Mouse (Mus musculus): ENCODE data around the gene Eef2kmt.
"Not testable (repeated sequence)": the region's sequence is repeated elsewhere in the genome, so short reads cannot be mapped to it uniquely, and the experiment has no call there.

Eef2kmt gene

DNA sequence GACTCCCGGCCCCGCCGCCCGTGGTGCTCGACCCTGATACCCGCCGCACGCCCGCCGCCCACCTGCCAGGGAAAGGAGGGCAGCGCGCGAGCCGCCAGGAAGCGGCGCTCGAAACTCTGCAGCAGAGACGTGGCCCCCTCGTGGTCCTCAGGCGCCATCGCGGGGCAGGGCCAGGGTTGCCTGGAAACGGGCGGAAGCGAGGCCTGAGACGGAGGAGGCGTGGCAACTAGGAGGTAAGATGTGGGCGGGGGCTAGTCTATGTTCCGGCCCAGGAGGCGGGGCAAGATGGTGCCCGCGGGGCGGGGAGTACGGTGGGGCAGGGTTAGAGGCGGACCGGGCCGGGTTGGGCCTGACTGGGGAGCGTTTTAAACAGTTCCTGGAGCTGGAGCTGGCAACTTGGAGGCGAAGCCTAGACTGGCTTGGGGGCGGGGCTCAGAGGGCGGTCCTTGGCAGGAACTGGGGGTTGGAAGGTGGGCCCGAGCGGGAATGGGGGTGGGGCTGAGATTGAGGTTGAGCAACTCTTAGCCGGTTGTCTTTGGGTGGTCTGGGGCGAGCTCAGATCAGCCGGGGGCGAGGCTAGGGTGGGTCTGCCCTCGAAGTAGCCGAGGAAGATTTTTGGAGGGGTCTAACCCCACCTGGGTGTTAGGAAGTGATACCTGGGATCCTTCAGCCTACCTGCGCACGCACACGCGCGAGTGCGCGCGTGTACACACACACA is at the start of gene Eef2kmt:
Gene Eef2kmt (minus strand): TSS at position 205 of the 718 bp plus-strand sequence.
- peak; percentile 99 for DNase-seq

DNA sequence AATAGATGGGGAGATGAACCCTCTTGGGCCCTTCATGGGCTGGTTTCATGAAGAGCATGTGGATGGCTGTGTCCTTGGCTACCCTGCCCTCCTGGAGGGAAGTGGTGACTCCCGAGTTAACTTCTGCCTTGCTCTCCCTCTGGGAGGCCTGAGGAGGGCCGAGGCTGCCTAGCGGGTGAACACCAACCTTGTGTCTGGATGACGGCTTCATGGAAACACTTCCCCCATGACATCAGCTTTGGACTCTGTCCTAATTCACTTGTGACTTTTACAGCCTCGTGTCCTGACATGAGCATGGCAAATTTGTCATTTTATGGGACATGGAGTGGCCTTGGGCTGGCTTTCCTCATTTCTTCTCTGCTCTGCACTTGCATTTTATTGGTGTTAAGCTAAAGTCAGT is 39.5 kb upstream of the Eef2kmt start:
- no peak for DNase-seq

DNA sequence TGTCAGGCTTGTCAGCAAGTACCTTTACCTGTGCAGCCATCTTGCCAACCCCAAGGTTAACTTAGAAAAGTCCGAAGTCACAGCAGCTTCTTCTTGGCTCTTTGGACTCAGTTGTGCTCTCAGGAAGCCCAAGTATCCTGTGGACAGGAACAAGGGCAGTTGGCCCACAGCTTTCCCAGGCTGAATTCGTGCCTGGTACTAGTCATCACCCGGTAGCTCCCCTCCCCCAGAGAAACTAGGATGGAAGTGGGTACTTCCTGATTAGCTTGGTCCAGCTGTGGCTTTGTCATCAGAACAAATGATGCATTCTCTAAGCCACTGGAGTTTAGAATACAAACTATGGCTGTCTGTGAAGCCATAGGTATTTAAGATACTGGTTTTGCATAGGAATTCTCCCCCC is 29.6 kb upstream of the Eef2kmt start:
- DNase-seq: no peak

DNA sequence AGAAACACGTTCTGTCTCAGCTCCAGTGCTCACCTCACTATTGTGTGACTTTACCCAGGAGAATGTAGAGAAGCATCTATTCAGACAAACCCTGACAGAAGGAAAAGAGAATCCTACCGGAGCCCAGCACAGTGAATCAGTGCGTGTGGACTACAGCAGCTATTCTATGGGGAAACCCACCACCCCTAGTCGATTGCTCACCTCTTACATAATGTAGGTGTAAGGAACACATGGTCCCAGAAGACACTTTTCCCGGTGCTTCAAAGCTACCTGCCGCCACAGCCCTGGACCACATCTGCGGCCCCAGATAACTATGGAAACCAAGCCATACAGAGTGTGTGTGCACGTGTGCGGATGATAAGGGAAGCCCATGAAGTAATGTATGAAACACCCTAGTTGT is 26.9 kb upstream of the Eef2kmt start:
- DNase-seq: no peak

DNA sequence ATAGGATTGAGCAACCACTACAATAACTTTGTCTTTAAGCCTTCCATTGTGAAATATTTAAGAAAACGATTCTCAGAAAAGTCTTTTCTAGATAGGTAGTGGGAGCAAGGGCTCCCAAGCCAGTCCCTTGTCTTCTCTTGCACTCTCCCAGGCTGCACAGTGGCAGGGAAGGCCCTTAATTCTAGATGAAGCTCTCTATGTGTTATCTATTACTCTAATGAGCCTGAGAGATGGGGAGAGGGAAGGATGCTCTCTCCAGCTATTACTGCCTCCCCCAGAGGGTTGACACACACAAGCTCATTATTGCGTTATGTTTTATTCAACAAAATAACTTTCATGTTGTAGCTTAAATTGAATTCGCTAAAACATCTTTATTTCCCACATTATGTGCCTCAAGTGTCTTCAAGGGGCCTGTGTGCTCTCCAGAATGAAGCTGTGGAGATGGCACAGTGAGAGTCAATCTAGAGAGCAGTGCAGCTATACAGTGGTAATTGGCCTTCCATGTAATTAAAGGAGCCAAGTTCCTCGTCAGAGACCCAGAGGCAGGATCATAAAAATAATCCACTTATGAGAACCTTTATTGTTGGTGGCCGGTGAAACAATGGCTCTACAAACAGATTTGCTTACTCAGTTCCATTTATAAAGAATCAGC is 23.9 kb upstream of the Eef2kmt start:
- no peak for DNase-seq

DNA sequence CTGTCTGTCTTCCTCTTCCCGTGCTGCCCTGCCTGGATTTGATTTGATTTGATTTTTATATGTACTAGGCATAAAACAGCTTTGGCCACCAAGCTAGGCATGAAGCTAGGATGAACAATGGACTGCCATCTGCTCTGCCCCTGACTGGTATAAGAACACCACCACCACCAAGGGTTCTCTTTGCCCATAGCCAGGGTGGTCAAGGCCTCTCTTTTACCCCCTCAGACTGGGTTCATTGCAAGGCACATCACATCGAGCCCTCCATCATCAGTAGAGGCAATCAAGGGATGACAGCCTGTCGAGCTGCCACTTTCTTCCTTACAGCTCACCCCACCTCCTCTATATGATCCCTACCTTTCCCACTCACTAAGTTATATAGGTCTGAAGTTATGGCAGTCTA is 16.6 kb upstream of the Eef2kmt start:
- no peak for DNase-seq

- DNase-seq: no peak
These were observed 15.7 kb upstream of the Eef2kmt start for GRCm38 (mm10) chr16:5271411-5272035.

DNA sequence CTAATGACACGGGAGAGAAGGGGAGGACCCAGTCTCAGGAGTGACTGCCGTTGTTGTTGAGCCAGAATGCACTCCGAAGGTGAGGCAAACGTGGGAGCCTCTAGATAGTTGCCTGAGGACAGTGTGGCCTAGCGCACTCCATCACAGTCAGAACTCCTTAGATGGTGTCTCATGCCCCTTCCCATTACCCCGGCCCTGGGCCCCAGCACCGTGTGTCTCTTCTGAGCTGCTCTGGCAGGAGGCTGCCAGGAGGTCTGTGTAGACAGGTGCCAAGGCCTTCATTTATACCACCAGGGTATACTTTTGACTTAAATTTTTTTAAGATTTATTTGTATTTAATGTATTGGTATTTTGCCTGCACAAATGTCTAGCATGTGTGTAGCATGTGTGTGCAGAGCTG is 8.1 kb upstream of the Eef2kmt start:
- no peak for DNase-seq

DNA sequence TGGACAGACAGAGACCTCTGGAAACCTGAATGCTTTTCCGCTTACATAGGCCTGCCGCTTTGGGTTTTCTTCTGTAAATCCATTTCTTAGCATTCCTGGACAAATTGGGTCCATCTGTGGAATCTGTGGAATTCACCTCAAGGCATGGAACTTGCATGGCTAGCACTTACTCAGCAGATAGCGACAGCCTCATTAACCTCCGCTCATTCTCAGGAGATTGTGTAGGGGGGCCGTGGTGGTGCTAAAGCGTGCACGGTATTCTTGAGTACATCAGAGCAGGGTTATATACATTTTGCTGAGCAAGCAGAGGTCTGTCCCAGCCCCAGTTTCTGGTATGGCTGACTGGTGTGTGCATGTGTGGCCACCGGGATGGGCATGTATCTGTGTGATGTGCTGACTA is 7.4 kb upstream of the Eef2kmt start:
- DNase-seq: no peak

DNA sequence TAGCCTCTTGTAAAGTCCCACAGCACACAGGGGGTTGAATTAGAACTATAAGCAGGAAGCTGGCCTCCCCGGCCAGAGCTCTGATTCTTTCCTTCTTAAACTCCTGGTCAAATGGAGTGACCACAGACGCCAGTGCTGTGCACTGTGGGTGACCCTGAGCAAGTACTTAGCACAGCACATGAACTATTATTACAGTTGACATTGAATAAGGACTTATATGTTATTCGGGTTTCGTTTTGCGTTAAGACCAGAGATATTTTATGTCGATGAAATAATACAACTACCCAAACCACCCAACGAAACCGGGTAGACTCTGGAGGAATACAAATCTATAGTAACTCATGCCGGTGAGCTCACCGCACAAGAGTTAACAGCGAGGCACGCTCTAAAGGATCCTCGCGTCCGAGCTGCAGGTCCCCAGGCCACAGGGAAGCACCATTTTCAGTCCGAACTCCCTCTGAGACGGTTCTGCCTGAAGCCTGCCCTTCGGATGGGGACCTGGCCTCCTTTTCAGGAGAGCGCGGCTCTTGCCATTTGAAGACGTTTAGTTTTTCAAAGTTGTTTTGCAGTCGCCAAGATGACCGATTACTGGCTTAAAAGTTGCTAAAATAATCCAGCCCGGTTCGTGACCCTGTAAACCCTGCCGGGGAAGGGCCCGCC is 572 bp downstream of the Eef2kmt start:
- DNase-seq: no peak

DNA sequence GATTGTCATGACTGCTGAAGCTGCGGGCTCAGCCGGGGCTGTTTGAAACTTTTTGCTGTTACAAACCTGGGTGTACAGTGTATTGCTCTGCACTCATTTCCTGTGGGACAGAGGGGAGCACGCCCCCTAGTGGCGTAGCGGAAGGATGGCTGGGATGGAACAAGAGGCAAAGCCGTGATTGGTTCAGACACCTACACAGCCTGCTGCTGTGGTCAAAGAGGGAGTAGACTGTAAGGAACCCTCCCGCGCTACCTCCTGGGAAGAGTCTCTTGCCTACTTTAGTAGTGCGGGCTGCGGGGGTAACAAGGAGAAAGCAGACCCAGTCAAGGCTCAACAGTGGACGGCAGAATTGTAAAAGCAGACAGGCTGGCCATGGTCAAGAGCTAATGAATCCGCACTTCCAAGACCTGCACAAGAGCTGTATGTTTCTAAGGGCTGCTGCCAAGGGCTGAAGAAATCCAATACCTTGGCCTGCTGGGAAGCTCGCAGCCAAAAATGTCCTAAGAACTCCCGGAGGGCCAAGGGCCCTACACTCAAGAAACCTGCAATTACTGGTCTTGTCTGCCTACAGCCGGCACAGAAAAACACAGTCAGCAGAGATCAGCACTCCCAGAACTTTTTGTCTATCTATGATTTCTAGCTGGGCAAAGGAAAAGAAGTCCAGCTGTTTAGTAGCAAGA is 1.3 kb downstream of the Eef2kmt start:
- DNase-seq: peak; percentile 92

DNA sequence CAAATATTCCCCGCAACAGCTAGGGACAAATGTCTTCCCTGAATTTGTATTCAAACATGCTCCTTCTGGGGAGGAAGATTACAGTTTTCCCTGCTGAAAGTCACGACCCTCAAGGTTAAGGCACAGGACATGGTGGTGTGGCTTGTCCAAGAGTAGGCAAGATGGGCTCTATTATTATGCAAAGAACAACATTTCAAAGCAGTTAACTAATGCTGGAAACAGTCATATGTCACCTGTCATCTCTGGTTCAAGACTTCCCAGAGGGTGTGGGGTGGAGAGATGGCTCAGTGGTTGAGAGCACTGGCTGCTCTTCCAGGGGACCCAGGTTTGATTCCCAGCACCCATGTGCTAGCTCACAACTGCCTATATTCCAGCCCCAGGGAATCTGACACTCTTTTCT is 3.5 kb downstream of the Eef2kmt start:
- no peak for DNase-seq

GRCm38 (mm10) chr16:5250891-5251290 is 4.9 kb downstream of the Eef2kmt start:
- DNase-seq: no peak

- DNase-seq: peak; percentile 72
These were observed 11.4 kb downstream of the Eef2kmt start for GRCm38 (mm10) chr16:5244411-5244810.

GRCm38 (mm10) chr16:5242882-5243281 is 12.9 kb downstream of the Eef2kmt start:
- no peak for DNase-seq

DNA sequence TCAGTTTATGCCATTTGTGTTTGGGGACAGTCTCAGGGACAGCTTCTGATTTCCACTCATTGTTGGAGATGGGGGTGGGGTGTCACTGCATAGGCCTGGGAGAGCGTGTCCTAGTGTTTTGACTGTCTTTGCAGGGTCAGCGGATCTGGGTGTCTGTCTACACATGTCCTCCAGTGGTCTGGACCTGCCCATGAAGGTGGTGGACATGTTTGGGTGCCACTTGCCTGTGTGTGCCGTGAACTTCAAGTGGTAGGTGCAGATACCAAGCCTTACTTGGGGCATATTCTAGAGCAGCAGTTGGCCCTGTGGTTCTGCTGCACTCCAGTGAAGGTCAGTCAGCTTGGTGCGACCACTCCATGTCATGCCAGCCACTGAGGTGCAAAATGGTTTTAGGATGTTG is 13.4 kb downstream of the Eef2kmt start:
- DNase-seq: no peak

GRCm38 (mm10) chr16:5233418-5234313 is 22.1 kb downstream of the Eef2kmt start, which contains the start of gene Alg1:
Gene Alg1, plus strand, starts transcription at chr16:5233621.
- peak; percentile 93 for DNase-seq

- no peak for DNase-seq
These were observed 22.8 kb downstream of the Eef2kmt start for GRCm38 (mm10) chr16:5232982-5233381.

DNA sequence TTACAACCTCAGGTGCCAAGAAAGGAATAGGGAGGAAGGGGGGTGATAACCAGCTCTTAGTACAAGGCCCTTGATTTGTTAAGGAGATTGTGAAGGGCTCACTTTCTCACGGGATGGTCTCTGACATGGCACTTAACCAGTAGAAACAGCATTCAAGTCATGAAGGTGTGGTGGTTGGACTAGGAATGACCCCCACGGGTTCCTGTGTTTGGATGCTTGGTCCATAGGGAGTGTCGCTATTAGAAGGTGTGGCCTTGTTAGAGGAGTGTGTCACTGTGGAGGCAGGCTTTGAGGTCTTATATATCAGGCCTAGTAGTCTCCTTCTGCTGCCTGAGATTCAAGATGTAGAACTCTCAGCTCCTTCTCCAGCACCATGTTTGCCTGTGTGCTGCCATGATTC is 27.7 kb downstream of the Eef2kmt start:
- DNase-seq: not testable (repeated sequence)

DNA sequence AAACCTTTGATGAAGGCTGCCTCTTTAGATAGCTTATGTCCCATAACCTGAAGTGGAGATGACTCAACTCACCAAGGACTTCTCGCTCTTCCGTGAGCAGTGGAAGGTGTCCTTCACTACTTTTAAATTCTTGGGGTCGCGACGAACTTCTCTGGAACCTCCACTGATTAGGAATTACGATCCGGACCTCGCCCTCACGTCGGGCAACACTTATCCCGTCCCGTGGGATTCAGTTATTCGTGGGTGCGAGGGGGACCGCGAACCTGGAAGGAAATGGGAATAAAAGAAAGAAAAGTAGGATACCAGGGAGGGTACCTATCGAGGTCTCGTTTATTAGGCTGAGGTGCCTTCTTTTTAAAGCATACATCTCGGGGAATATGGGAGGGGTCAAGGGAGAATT is 28.3 kb downstream of the Eef2kmt start:
- DNase-seq: not testable (repeated sequence)

DNA sequence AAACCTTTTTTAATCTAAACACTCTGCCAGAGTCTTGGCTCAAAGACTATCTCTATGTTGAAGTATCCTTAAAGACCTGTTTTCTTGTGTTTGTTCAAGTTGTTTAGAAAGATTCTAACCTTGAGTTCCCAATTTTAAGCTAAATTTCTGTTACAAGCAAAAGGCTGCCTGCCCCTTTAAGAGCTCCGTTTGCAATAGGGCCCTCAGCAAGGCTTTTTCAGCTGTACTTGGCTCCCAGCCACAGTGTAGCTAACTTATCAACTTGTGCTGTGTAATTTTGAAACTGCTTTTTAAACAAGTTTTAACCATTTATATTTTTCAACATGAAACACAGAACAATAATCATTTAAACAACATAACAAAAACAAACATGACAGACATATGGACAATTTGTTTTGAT is 29.2 kb downstream of the Eef2kmt start:
- DNase-seq: not testable (repeated sequence)

- no peak for DNase-seq
These were observed 33.6 kb downstream of the Eef2kmt start, which contains the start of gene AU021092 for GRCm38 (mm10) chr16:5222140-5222539. Gene AU021092, minus strand, starts transcription at chr16:5222299.
